Mouse (Mus musculus) hindbrain, embryonic 16.5 days (tissue): Measurements from ENCODE around the gene Trpc4ap. TPM values are rescaled to one million over a fixed set of nuclear protein-coding genes. Genes with fewer than 3 reads are reported as not detected.

Experiments used
- ATAC-seq: fragments of 200-750 bp; cut with Nextera tagmentation; 2 replicates; pipeline ENCODE4 v1.8.0; 2017; ENCODE audit warnings: moderate TSS enrichment, moderate library complexity
- H3K27ac ChIP-seq: fragments of 300-500 bp; sonication (generic); 2 replicates; pipeline ENCODE4 v1.5.1; 2014; ENCODE audit warnings: low read depth, mild to moderate bottlenecking, control low read depth, low read length, moderate library complexity
- H3K27me3 ChIP-seq: fragments of 300-500 bp; sonication (generic); replicated peaks from 2 replicates; pipeline ENCODE4 v1.6.1; 2014; ENCODE audit warnings: low read length; ENCODE audit not compliant: control insufficient read depth, insufficient read depth
- H3K36me3 ChIP-seq: fragments of 300-500 bp; sonication (generic); 2 replicates; pipeline ENCODE4 v1.6.1; 2014; ENCODE audit warnings: mild to moderate bottlenecking, low read length, moderate library complexity, mixed read lengths; ENCODE audit not compliant: control insufficient read depth, insufficient read depth
- H3K4me1 ChIP-seq: fragments of 300-500 bp; sonication (generic); 2 replicates; pipeline ENCODE4 v1.6.1; 2014; ENCODE audit warnings: low read depth, low read length; ENCODE audit not compliant: control insufficient read depth, insufficient read depth
- H3K4me2 ChIP-seq: fragments of 300-500 bp; sonication (generic); 2 replicates; pipeline ENCODE4 v1.6.1; 2014; ENCODE audit warnings: mild to moderate bottlenecking, low read length, control low read depth, moderate library complexity
- H3K4me3 ChIP-seq: fragments of 300-500 bp; sonication (generic); 2 replicates; pipeline ENCODE4 v1.5.1; 2014; ENCODE audit warnings: mild to moderate bottlenecking, low read length, control low read depth, moderate library complexity
- H3K9ac ChIP-seq: fragments of 300-500 bp; sonication (generic); 2 replicates; pipeline ENCODE4 v1.6.1; 2014; ENCODE audit warnings: low read depth, mild to moderate bottlenecking, control low read depth, low read length, moderate library complexity
- H3K9me3 ChIP-seq: fragments of 300-500 bp; sonication (generic); 2 replicates; pipeline ENCODE4 v1.6.1; 2014; ENCODE audit warnings: mild to moderate bottlenecking, low read length, moderate library complexity; ENCODE audit not compliant: control insufficient read depth
- WGBS: fragments of 180-500 bp; shearing (Covaris S2); extraction: QIAGEN DNeasy Blood & Tissue Kit; methylation state at CpG from one replicate; pipeline ENCODE4 v1.1.7; 2014; 5-methylcytosine and 5-hydroxymethylcytosine counted together
- polyA plus RNA-seq: library from polyadenylated mRNA; unstranded; fragments of >200 nt; fragmentation: Nextera tagmentation; extraction: Ambion mirVana; gene quantifications from 2 replicates; pipeline ENCODE4 v1.2.1, GENCODE M21; 2015

The Trpc4ap gene
- polyA plus RNA-seq, 1 experiment from 2014 or later = 155 TPM

DNA sequence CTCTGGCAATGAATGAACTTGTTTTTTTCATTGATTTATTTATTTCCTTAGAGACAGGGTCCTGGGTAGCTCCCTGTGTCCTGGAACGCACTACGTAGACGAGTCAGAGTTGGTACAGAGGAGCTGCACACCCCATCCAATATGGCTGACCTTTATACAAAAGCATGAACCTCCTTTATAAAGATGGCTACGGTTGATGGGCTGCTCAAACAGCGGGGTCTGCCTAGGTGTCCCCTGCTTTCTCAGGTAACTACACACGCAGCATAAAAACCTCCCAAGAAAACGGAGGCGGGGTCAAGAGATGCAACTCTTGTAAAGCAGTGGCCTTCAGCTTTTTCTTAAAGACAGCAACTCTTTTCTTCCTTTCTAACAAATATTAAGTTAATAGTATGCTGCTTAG lies 24.3 kb downstream of the Trpc4ap start:
- H3K4me1 ChIP-seq = no peaks in the 10 kb centered on the region; the same call in 1 of the 2 replicates
- H3K4me2 ChIP-seq = no peak overlapping the region
- no peaks in the 10 kb centered on the region for H3K27me3 ChIP-seq
- H3K27ac ChIP-seq = no peak overlapping the region
- WGBS = 98% methylated on average over 8 of the region's 8 CpGs
- no peak overlapping the region for H3K4me3 ChIP-seq
- ATAC-seq = no peak
- H3K9me3 ChIP-seq = no peaks in the 10 kb centered on the region
- H3K36me3 ChIP-seq = peaks cover 35% of the 10 kb centered on the region
- no peak overlapping the region for H3K9ac ChIP-seq

DNA sequence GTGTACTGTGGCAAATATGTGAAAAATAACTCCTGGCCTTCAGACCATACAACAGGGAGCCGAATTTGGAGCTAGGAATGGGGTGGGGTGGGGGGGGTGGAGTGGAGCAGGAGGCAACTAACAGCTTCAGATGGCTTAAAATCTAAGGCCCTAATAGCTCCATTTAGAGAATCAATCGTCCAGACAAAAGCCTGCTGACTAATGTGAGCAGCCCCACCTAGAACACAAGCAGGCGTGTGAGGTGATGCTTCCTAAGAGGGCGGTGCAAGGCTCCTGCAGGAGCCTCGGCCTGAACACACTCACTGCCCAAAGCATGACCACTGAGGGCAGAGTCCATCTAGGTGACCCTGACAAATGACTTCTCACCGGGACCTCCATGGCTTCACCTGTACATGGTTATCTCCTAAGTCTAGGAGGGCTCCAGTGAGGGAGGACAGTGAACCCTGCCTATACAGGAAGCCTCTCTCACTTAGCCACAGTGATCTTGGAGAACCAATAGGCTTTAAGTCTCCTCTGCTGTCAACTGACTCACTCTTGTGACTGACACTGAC lies 28.2 kb downstream of the Trpc4ap start:
- Histone ChIP-seq H3K4me2 (no peak overlapping the region), H3K4me1 (no peaks in the 10 kb centered on the region), H3K27ac (no peak overlapping the region), H3K36me3 (peaks cover 38% of the 10 kb centered on the region), H3K9me3 (no peaks in the 10 kb centered on the region), H3K9ac (no peak overlapping the region), H3K27me3 (no peaks in the 10 kb centered on the region), H3K4me3 (no peak overlapping the region)
- 86% methylated on average over 6 of the region's 6 CpGs for WGBS
- ATAC-seq = no peak

DNA sequence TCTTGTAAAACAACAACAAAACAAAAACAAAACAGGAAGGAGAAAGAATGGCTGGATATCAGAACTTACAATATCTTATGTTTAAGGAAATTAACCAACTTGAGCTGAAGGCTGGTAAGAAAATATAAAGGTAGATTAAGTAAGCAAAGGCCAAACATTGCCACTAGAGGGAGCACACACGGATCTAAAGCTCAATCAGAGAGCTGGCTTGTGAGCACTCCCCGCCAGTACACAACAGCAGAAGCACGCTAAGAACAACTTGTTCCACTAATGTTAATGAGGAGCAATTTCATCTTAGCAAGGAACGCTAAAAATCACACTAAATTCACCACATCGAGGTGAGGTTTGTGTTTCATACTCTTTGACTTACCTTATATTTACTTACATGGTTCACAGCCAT lies 29.1 kb downstream of the Trpc4ap start:
- ATAC-seq = peak; percentile 52; the same call in 1 of the 2 replicates
- no peak overlapping the region for H3K27ac ChIP-seq
- H3K9ac ChIP-seq = no peak overlapping the region
- H3K27me3 ChIP-seq = no peaks in the 10 kb centered on the region
- no peaks in the 10 kb centered on the region for H3K4me1 ChIP-seq
- WGBS = 15% methylated on average over 5 of the region's 5 CpGs
- H3K9me3 ChIP-seq = no peaks in the 10 kb centered on the region
- H3K4me2 ChIP-seq = no peak overlapping the region
- no peak overlapping the region for H3K4me3 ChIP-seq
- H3K36me3 ChIP-seq = peaks cover 41% of the 10 kb centered on the region

DNA sequence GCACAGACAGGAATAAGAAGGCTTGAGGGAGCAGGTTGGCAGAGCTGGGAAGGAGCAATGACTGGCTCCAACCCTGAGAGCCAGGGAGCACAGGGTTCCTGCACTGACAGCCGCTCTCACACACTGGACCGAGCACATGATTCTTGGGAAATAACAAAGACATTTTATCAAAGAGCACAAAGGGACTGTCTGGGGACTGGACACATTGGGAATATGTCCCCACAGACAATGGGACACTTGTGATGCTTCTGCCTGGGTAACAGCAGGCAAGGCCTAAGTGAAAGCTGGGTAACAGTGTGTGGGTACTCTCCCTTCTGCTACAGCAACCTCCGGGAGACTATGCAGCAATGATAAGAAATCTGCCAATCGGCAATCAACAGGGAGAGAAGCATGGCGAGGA lies 29.8 kb downstream of the Trpc4ap start:
- 75% methylated on average over 5 of the region's 5 CpGs for WGBS
- peaks cover 39% of the 10 kb centered on the region for H3K36me3 ChIP-seq

DNA sequence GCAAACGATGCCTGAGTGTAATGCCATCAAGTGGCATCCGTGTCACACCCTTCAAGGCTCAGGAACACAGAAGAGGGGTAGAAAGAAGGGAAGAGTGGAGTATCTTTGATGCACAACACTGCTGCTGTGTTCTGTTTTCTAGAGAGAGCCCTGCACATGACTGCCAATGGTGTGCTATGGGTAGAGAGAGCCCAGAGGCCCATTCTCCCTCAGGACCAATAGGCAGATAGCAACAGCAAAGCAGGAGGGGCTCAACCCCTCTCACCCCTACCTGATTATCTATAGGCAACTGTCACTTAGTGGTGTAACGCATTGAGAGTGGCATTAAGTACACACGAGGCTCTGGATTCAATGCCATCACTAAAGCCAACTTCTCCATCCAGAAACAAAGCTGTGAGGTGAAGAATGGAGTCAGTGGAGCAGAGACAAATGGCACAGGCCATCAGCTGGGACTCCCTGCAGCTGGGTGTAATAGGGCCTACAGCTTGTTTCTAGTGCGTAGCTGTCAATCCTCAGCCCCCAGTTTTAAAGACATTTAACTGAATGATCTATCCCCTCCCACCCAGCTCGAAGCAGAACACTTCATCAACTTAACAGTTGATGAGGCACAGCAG lies 36.3 kb downstream of the Trpc4ap start:
- no peak for ATAC-seq
- Histone ChIP-seq H3K27me3 (no peaks in the 10 kb centered on the region), H3K4me1 (no peaks in the 10 kb centered on the region), H3K27ac (no peak overlapping the region), H3K36me3 (peaks cover 32% of the 10 kb centered on the region), H3K4me3 (no peak overlapping the region), H3K9ac (no peak overlapping the region), H3K4me2 (no peak overlapping the region), H3K9me3 (no peaks in the 10 kb centered on the region)
- WGBS = 42% methylated on average over 6 of the region's 6 CpGs

More for the DNA sequence above, 29.8 kb downstream of the Trpc4ap start:
- H3K9ac ChIP-seq = no peak overlapping the region
- no peak overlapping the region for H3K4me3 ChIP-seq
- ATAC-seq = no peak
- no peak overlapping the region for H3K4me2 ChIP-seq
- no peaks in the 10 kb centered on the region for H3K4me1 ChIP-seq
- no peaks in the 10 kb centered on the region for H3K27me3 ChIP-seq
- no peak overlapping the region for H3K27ac ChIP-seq
- H3K9me3 ChIP-seq = no peaks in the 10 kb centered on the region

DNA sequence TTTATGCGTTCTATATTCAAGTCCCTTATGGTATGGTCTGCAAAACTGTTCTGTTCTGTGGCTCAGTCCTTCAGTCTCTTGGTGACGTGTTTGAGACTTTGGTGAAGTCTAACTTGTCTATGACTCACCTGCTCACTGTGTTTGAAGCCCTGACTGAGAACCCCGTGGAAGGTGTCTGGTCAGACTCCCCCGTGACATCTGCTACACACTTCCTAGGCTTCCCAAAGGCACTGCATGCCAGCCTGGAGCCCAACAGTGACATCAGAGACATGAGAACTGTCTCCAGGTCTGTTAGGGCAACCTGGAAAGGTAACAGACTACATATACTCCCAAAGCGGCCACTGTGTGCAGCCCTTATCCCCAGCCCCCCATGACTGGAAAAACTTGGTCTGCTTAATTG lies 39.6 kb downstream of the Trpc4ap start:
- Histone ChIP-seq H3K4me2 (no peak overlapping the region), H3K9me3 (no peaks in the 10 kb centered on the region)
- WGBS = 97% methylated on average over 5 of the region's 5 CpGs

DNA sequence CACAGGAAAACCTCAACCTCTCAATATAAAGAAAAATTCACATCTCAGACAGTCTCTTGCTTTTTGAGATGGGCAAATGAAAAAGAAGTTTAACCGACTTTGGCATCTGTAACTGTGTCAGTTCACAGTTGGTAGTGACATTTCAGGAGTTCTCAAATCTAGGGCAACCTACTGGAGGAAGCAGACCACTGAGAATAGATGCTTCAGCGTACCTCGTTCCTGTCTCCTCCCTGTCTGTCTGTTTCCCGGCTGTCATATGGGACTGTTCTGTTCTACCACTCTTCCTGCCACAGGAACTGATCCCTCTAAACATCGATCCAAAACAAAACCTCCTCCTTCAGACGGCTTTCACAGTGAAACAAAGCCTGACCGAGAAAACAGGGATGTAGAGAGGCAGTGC lies 46.4 kb downstream of the Trpc4ap start:
- no peak overlapping the region for H3K4me3 ChIP-seq
- no peak for ATAC-seq
- H3K9ac ChIP-seq = no peak overlapping the region
- 87% methylated on average over 7 of the region's 7 CpGs for WGBS
- H3K4me2 ChIP-seq = no peak overlapping the region
- no peaks in the 10 kb centered on the region for H3K9me3 ChIP-seq
- H3K27me3 ChIP-seq = no peaks in the 10 kb centered on the region
- H3K36me3 ChIP-seq = peaks cover 39% of the 10 kb centered on the region
- H3K27ac ChIP-seq = no peak overlapping the region
- H3K4me1 ChIP-seq = no peaks in the 10 kb centered on the region

More for the DNA sequence above, 39.6 kb downstream of the Trpc4ap start:
- peaks cover 42% of the 10 kb centered on the region for H3K36me3 ChIP-seq
- H3K4me3 ChIP-seq = no peak overlapping the region
- no peaks in the 10 kb centered on the region for H3K4me1 ChIP-seq
- no peak overlapping the region for H3K27ac ChIP-seq
- H3K27me3 ChIP-seq = no peaks in the 10 kb centered on the region
- no peak overlapping the region for H3K9ac ChIP-seq
- no peak for ATAC-seq

DNA sequence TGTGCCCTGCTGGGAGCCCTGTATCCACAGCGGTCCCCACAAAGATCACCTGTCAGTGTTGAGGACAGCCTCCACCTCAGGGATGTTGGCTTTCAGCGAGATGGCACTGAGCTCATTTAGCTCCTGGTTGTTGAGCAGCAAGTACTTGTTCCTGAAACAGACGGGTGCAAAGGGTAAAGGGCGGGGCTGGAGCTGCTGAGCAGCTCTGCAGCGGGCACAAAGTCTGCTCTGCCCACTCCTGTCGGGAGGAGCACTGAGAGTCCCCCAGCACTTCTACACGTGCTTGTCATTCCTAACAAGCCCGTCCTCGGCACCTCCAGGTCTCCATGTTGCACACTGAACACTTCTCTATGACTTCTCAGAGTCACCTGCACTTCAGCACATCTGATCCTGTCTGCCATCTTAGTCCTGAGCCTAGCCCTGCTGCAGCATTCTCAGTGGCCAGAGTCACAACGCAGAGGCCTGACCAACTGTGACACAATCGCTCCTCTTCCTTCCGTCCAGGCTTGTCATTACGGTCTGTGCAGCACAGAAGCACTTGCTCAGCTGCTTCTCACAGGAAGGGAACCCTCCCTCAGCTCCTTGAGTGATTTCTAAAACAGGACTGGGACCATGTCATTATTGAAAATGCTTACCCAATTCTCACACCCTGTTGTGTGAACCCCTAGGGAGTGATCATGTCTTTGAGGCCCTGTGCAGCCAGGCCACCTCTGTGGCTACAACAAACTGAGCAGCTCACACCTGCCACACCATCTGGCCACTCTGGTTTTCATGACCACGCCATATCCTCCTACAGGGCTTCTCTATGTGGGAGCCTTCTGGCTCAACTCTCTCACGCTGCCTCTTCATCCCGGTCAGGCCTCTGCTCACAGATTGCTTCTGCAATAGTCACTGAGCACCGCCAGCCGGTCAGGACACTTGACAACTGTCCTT lies 50.4 kb downstream of the Trpc4ap start:
- no peak overlapping the region for H3K9ac ChIP-seq
- H3K4me2 ChIP-seq = no peak overlapping the region
- peaks cover 45% of the 10 kb centered on the region for H3K36me3 ChIP-seq
- no peak overlapping the region for H3K4me3 ChIP-seq
- H3K9me3 ChIP-seq = no peaks in the 10 kb centered on the region
- peak overlapping the region; percentile 30 for H3K27ac ChIP-seq
- 58% methylated on average over 18 of the region's 18 CpGs for WGBS
- H3K27me3 ChIP-seq = no peaks in the 10 kb centered on the region
- ATAC-seq = peak; percentile 59; the same call in 1 of the 2 replicates
- no peaks in the 10 kb centered on the region; the same call in 1 of the 2 replicates for H3K4me1 ChIP-seq

DNA sequence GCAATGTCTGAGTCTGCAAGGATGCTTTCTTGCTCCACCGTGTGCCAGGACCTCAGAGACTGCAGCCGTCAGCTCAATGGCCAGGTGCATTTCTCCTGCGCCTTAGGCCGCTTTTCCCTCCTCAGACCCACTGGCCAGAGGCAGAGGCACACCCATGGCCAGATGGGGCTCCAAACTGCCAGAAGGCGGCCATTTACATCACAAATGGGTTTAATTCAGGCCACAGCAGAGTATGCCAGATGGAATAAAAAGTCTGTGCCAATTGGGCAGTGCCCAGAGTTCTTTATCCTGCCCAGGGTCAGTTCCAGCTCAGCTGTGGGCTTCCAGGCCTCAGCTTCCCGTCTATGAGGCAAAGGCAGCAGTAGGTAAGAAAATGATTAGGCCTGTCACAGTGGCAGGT lies 51.5 kb downstream of the Trpc4ap start:
- Histone ChIP-seq H3K4me2 (no peak overlapping the region), H3K4me3 (no peak overlapping the region), H3K27ac (peak overlapping the region; percentile 42; the same call in 1 of the 2 replicates), H3K9me3 (no peaks in the 10 kb centered on the region), H3K4me1 (no peaks in the 10 kb centered on the region; the same call in 1 of the 2 replicates), H3K36me3 (peaks cover 52% of the 10 kb centered on the region), H3K9ac (no peak overlapping the region), H3K27me3 (no peaks in the 10 kb centered on the region)
- WGBS = 48% methylated on average over 6 of the region's 6 CpGs
- peak; percentile 70 for ATAC-seq
